Mouse (Mus musculus) lung, postnatal 25 days (tissue): ENCODE measurements around the gene Kiss1r.

ENCODE experiments used
- DNase-seq: peaks from one replicate; pipeline ENCODE4 v3.0.0; 2022; ENCODE audit warnings: low spot score

Gene Kiss1r

GRCm38 (mm10) chr10:79897316-79898245 is 19.2 kb upstream of the Kiss1r start:
- no peak for DNase-seq

GRCm38 (mm10) chr10:79900951-79901410 is 15.8 kb upstream of the Kiss1r start:
- DNase-seq = no peak

- no peak for DNase-seq
Measured at GRCm38 (mm10) chr10:79906712-79907111, 10.1 kb upstream of the Kiss1r start.

- no peak for DNase-seq
Measured at GRCm38 (mm10) chr10:79907415-79907814, 9.4 kb upstream of the Kiss1r start.

GRCm38 (mm10) chr10:79908167-79909091 is 8.3 kb upstream of the Kiss1r start, which contains the start of gene Med16:
TSS of gene Med16 (minus strand) at chr10:79908923.
- DNase-seq = peak; percentile 97

GRCm38 (mm10) chr10:79909092-79909922 is 7.5 kb upstream of the Kiss1r start:
- DNase-seq = no peak

- DNase-seq = no peak
Measured at GRCm38 (mm10) chr10:79910556-79910955, 6.2 kb upstream of the Kiss1r start, which contains the start of gene Gm26602. TSS of gene Gm26602 (plus strand) at chr10:79910856.

GRCm38 (mm10) chr10:79912412-79912811 is 4.4 kb upstream of the Kiss1r start:
- no peak for DNase-seq

- DNase-seq = no peak
Measured at GRCm38 (mm10) chr10:79914131-79914947, 2.4 kb upstream of the Kiss1r start.

GRCm38 (mm10) chr10:79914948-79915596 is 1.7 kb upstream of the Kiss1r start:
- peak; percentile 71 for DNase-seq

- DNase-seq = no peak
Measured at GRCm38 (mm10) chr10:79916081-79916480, 690 bp upstream of the Kiss1r start.

- DNase-seq = no peak
Measured at GRCm38 (mm10) chr10:79917532-79918100, 845 bp downstream of the Kiss1r start.

GRCm38 (mm10) chr10:79918231-79919078 is 1.7 kb downstream of the Kiss1r start:
- DNase-seq = no peak

GRCm38 (mm10) chr10:79919251-79919849 is 2.6 kb downstream of the Kiss1r start:
- no peak for DNase-seq

- DNase-seq = no peak
Measured at GRCm38 (mm10) chr10:79920056-79920890, 3.5 kb downstream of the Kiss1r start.

- DNase-seq = no peak
Measured at GRCm38 (mm10) chr10:79920958-79921535, 4.3 kb downstream of the Kiss1r start, which contains the start of gene R3hdm4. TSS of gene R3hdm4 (minus strand) at chr10:79921208.

GRCm38 (mm10) chr10:79921572-79921971 is 4.8 kb downstream of the Kiss1r start:
- no peak for DNase-seq
